Mouse (Mus musculus) liver, postnatal 0 days (tissue): ENCODE measurements around the gene Tmem123.

ENCODE experiments used
- CTCF ChIP-seq: sonication (generic); IDR thresholded peaks from 2 replicates; pipeline ENCODE4 v1.5.1; 2016; ENCODE audit warnings: antibody characterized with exemption, low read depth
- EP300 ChIP-seq: IDR thresholded peaks from 2 replicates; pipeline ENCODE4 v1.6.1; 2016; ENCODE audit warnings: antibody characterized with exemption, low read depth, mild to moderate bottlenecking

DNA sequence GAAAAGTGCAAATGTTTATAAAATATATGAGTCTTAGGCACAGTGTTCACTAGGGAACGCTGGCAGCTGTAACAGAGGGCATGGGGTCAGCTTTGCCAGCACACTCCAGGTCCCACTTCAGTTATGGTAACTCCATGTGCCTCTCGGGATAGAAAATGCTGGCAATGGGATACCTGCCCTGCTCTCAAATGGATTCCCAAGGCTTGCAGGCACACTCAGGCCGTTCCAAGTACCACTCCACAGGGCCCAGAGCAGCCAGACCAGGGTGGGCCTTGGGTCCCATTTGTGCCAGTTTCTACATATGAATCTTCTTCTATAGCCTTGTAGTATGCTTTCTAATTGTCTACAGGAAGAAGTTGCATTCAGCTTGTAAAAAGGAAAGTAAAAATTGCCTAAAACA lies 21.6 kb downstream of the Tmem123 start:
- TF ChIP-seq CTCF = no peak
- no peak for TF ChIP-seq EP300
